Mouse (Mus musculus): Measurements from ENCODE around the gene Pyroxd1.
"Not testable (repeated sequence)": the region's sequence is repeated elsewhere in the genome, so short reads cannot be mapped to it uniquely, and the experiment has no call there.

The Pyroxd1 gene

GRCm38 (mm10) chr6:142345440-142346038 is at the start of gene Pyroxd1:
Gene Pyroxd1, plus strand, starts transcription at chr6:142345654.
- peak; percentile 96 for DNase-seq (ENCODE audit: low read depth, low spot score)

GRCm38 (mm10) chr6:142298098-142298497 is 47.4 kb upstream of the Pyroxd1 start, which contains the start of gene Iapp:
Gene Iapp, plus strand, starts transcription at chr6:142298423.
- DNase-seq (ENCODE audit: low read depth, low spot score) = no peak

- DNase-seq (ENCODE audit: low read depth, low spot score) = no peak
Observed at GRCm38 (mm10) chr6:142305076-142305475, 40.4 kb upstream of the Pyroxd1 start.

GRCm38 (mm10) chr6:142314285-142314684 is 31.2 kb upstream of the Pyroxd1 start:
- DNase-seq (ENCODE audit: low read depth, low spot score) = no peak

GRCm38 (mm10) chr6:142317106-142317505 is 28.3 kb upstream of the Pyroxd1 start:
- no peak for DNase-seq (ENCODE audit: low read depth, low spot score)

GRCm38 (mm10) chr6:142322881-142323280 is 22.6 kb upstream of the Pyroxd1 start, which contains the start of gene Slco1a5:
Gene Slco1a5, minus strand, starts transcription at chr6:142322981.
- DNase-seq (ENCODE audit: low read depth, low spot score) = no peak

- no peak for DNase-seq (ENCODE audit: low read depth, low spot score)
Observed at GRCm38 (mm10) chr6:142326598-142326997, 18.9 kb upstream of the Pyroxd1 start.

GRCm38 (mm10) chr6:142329201-142329600 is 16.3 kb upstream of the Pyroxd1 start:
- no peak for DNase-seq (ENCODE audit: low read depth, low spot score)

- no peak for DNase-seq (ENCODE audit: low read depth, low spot score)
Observed at GRCm38 (mm10) chr6:142338961-142339360, 6.5 kb upstream of the Pyroxd1 start.

- no peak for DNase-seq (ENCODE audit: low read depth, low spot score)
Observed at GRCm38 (mm10) chr6:142339576-142339975, 5.9 kb upstream of the Pyroxd1 start.

GRCm38 (mm10) chr6:142343561-142343960 is 1.9 kb upstream of the Pyroxd1 start:
- DNase-seq (ENCODE audit: low read depth, low spot score) = peak; percentile 53

GRCm38 (mm10) chr6:142346181-142347110 is 992 bp downstream of the Pyroxd1 start:
- DNase-seq (ENCODE audit: low read depth, low spot score) = no peak

- no peak for DNase-seq (ENCODE audit: low read depth, low spot score)
Observed at GRCm38 (mm10) chr6:142347431-142348385, 2.3 kb downstream of the Pyroxd1 start.

GRCm38 (mm10) chr6:142352099-142352498 is 6.6 kb downstream of the Pyroxd1 start:
- DNase-seq (ENCODE audit: low read depth, low spot score) = not testable (repeated sequence)

GRCm38 (mm10) chr6:142357106-142357505 is 11.7 kb downstream of the Pyroxd1 start:
- no peak for DNase-seq (ENCODE audit: low read depth, low spot score)

GRCm38 (mm10) chr6:142362036-142362435 is 16.6 kb downstream of the Pyroxd1 start:
- DNase-seq (ENCODE audit: low read depth, low spot score) = no peak

- DNase-seq (ENCODE audit: low read depth, low spot score) = peak; percentile 36
Observed at GRCm38 (mm10) chr6:142363019-142363576, 17.6 kb downstream of the Pyroxd1 start.

- DNase-seq (ENCODE audit: low read depth, low spot score) = no peak
Observed at GRCm38 (mm10) chr6:142365742-142366472, 20.5 kb downstream of the Pyroxd1 start.

- DNase-seq (ENCODE audit: low read depth, low spot score) = no peak
Observed at GRCm38 (mm10) chr6:142366473-142367018, 21.1 kb downstream of the Pyroxd1 start.

GRCm38 (mm10) chr6:142367565-142367964 is 22.1 kb downstream of the Pyroxd1 start:
- no peak for DNase-seq (ENCODE audit: low read depth, low spot score)

Measured in ZHBTc4 (cell line).